Mouse (Mus musculus): ENCODE data around the gene Schip1.

Schip1 gene

GRCm38 (mm10) chr3:68593073-68593867 lies 528.7 kb downstream of the Schip1 start:
- DNase-seq: no peak

GRCm38 (mm10) chr3:68595316-68595925 lies 530.8 kb downstream of the Schip1 start:
- no peak for DNase-seq

GRCm38 (mm10) chr3:68596938-68597337 lies 532.3 kb downstream of the Schip1 start:
- no peak for DNase-seq

- DNase-seq: no peak
Observed at GRCm38 (mm10) chr3:68602891-68603290, 538.3 kb downstream of the Schip1 start.

GRCm38 (mm10) chr3:68604467-68604866 lies 539.9 kb downstream of the Schip1 start:
- no peak for DNase-seq

- no peak for DNase-seq
Observed at GRCm38 (mm10) chr3:68604962-68605361, 540.4 kb downstream of the Schip1 start.

GRCm38 (mm10) chr3:68605942-68606603 lies 541.5 kb downstream of the Schip1 start:
- DNase-seq: no peak

GRCm38 (mm10) chr3:68606730-68607129 lies 542.1 kb downstream of the Schip1 start:
- no peak for DNase-seq

GRCm38 (mm10) chr3:68607336-68607735 lies 542.7 kb downstream of the Schip1 start:
- DNase-seq: no peak

- DNase-seq: no peak
Observed at GRCm38 (mm10) chr3:68608848-68609497, 544.4 kb downstream of the Schip1 start.

GRCm38 (mm10) chr3:68610011-68610410 lies 545.4 kb downstream of the Schip1 start:
- no peak for DNase-seq

- peak; percentile 74 for DNase-seq
Observed at GRCm38 (mm10) chr3:68610598-68611261, 546.1 kb downstream of the Schip1 start.

GRCm38 (mm10) chr3:68615042-68615810 lies 550.6 kb downstream of the Schip1 start:
- DNase-seq: peak; percentile 62

- DNase-seq: no peak
Observed at GRCm38 (mm10) chr3:68616363-68616762, 551.8 kb downstream of the Schip1 start.

GRCm38 (mm10) chr3:68617708-68618107 lies 553.1 kb downstream of the Schip1 start:
- DNase-seq: peak; percentile 47

- DNase-seq: no peak
Observed at GRCm38 (mm10) chr3:68619097-68619496, 554.5 kb downstream of the Schip1 start.

GRCm38 (mm10) chr3:68621971-68622370 lies 557.4 kb downstream of the Schip1 start:
- DNase-seq: no peak

GRCm38 (mm10) chr3:68623036-68623435 lies 558.4 kb downstream of the Schip1 start:
- no peak for DNase-seq

GRCm38 (mm10) chr3:68624471-68624870 lies 559.9 kb downstream of the Schip1 start:
- no peak for DNase-seq

- DNase-seq: no peak
Observed at GRCm38 (mm10) chr3:68630261-68630660, 565.7 kb downstream of the Schip1 start.

- DNase-seq: no peak
Observed at GRCm38 (mm10) chr3:68630821-68631220, 566.2 kb downstream of the Schip1 start.

- DNase-seq: no peak
Observed at GRCm38 (mm10) chr3:68632714-68633113, 568.1 kb downstream of the Schip1 start.

Data from kidney, adult 9 months (tissue).